Mouse (Mus musculus) retina, postnatal 1 day (tissue): ENCODE results near the gene St6galnac5.

Experiments used
- DNase-seq: peaks from one replicate; pipeline ENCODE4 v3.0.0-alpha.2; 2012

Gene St6galnac5

DNA sequence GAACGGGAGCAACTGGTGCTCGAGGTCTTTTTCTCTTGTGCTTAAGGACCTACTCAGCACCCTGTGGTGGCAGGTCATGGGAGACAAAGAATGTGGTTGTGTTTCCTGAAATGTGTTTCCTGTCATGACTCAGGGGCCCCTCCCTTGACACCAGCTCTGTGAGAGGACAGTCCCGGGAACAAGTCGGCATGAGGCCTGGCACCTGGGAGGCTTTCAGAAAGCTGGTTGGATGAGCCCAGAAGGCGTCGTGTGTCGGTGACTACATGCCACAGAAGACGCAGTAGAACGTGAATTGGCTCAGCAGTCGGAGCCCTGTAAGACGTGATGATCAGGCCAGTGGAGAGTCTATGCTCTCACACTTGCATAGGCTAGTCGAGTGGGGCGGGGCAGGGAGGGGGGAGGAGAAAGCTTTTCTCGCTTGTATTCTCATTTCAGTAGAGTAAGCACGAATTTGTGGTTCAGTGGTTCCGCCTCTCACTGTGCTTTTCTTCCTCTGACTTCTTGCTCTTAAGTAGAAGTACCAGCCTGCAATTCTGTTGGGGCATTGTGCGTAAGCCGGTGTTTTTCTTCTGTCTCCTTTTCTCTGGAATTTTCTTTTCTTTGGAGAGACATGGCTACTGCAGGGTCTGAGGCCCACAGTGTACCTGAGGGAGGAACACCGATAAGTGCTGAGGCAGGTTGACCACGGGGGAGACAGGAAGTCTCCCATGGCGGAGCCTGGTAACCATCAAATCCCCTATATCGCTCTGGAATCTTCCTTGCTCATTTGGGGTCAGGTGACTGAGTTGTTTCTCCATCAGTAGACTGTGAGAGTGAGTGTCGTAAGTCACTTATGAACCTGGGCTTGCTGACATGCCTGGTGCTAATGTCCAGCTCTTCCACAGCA, 69.6 kb downstream of the St6galnac5 start:
- DNase-seq: no peak

DNA sequence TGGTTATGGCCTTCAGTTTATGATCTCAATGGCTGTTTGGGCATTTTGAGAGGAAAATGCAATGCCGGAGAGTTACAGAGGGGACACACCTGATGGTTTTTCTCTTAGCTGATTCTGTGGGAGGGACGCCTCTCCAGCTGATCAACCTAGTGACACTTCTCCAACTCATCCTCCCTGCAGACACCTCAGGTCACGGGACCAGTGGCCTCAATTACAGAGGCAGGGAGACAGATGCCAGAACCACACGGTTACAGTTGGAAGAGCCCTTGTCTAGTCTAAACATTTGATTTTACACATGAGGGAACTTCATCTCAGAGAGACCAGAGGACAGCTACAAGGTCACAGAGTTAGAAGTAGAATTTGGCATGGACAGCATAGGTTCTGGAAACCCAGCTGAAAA, 70.5 kb downstream of the St6galnac5 start:
- DNase-seq: no peak

DNA sequence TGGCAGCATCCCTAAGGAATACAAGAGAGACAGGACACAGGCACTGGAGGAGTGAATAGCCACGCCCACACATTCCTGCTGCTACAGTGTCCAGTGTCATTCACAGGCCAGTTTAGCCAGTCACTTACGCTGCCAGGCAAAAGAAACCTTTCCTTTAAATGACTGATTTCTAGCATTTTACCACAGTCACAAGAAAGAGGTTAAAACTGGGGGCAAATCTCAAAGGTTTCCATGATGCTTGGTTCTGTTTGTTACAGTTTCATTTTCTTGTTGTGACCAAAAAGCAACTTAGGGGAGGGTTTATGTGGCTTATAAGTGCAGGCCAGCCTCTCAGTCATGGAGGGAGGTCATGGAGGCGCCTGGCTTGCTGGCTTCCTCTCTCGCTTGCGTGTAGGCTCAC, 74.4 kb downstream of the St6galnac5 start:
- DNase-seq: no peak

DNA sequence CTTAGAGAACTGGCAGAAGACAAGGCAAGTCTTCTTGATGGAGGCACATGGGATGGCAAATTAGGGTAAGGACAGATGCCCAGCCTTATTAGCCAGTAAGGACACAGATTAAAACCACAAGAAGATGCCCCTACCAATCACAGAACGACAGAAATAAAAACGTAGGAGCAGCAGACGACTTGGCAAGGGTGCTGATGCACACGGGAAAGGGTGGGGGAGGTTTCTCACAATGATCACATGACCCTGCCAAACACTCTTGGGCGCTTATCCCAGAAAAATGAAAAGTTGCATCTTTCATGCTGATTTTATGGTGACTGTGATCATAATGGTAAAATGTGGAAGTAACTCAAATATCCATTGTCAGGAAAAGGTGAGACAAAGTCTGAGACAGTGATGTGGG, 75.0 kb downstream of the St6galnac5 start:
- DNase-seq: no peak

DNA sequence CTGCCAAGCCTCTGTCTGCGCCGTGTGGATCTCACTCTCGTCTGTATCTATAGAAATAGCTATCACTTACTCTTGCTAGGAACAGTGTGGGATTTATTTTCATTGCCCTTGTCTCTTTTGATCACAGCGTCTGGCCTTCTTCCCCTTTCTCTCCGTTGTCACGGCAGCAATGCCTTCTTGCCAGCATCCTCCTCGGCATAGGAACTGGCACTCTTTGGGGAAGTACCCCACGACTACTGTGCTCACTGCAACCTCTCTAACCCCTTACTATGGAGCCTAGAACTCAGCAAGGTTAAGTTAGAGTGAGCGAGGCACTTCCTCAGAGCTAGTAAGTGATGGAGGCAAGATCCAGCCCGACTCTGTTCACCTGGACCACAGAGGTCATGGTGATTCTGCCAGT, 76.2 kb downstream of the St6galnac5 start:
- no peak for DNase-seq

DNA sequence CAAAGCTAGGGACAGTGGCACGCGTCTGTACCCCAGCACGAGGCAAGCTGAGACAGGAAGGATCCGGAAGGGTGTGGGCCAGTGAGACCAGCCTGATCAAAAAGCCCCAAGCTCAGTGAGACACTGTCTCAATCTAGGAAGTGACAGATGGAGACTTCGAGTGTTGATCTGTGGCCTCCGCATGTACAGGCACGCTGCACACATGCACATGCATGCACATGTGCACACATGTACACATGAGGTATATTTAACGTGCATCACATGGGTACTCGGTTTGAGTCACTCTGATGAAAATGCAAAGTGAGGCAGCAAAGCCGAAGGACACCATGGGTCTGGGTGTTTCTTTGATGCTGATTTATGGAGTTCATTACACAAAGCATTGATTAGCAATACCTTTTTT, 77.0 kb downstream of the St6galnac5 start:
- DNase-seq: no peak

DNA sequence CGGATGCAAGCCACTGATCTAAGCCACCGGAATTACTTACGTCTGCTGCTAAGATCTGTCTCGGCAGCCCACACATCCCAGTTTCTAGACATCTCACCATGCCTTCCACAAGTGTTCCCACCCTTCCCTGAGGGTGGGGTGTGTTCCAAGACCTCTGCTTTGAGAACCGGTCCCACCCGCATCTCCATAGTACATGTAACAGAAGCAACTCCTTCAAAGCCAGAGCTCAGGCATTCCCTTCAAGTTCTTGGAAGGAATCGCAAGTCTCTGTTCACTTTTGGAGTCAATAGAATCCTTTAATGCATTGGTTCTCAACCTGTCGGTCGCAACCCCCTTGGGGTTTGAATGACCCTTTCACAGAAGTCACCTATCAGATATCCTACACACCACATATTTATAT, 83.1 kb downstream of the St6galnac5 start:
- DNase-seq: no peak

DNA sequence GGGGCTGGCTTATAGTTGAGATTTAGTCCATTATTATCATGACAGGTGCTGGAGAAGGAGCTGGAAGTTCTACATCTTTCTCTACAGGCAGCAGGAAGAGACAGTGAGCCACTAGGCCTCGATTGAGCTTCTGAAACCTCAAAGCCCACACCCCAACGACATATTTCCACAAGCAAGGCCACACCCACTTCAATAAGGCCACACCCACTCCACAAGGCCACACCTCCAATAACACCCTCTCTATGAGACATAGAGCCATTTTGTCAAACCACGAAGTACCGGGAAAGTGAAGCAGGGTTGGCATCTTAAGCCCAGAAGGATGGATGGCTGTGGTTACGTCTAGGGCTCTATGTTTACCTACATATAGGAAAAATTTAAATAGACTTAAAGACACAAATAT, 84.8 kb downstream of the St6galnac5 start:
- DNase-seq: no peak

DNA sequence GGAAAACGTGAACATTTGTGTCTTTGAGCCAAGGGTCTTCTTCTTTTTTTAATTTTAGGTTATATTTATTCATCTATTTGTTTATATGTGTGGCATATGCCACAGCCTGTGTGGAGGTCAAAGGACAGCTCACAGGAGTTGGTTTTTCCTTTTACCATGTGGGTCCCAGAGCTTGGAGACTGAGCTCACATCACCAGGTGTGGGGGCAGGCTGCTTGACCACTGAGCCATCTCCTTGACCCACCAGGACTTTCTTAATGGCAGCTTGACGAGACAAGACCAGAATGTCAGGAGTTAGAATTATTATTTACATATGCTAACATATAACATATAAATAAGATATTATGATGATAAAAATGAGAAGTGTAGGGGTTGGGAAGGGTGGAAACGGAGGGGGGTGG, 85.9 kb downstream of the St6galnac5 start:
- DNase-seq: no peak

DNA sequence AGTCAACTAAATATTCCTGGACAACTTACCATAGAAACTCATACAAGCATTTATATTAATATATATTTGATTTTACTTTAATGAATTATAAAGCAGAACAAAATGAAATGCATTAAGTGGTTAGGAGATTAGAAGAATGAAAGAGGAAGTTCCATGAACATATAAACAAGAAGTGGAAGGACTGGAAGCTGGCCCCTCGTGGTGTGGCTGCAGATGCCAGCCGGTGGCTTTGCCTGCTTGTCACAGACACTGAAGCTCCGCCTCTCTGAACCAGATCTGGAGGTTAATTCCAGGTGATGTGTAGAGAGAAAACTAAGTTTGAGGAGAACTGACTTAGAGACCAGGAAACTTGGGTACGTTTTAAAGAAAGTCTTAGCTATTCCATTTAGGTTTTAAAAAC, 87.1 kb downstream of the St6galnac5 start:
- no peak for DNase-seq

DNA sequence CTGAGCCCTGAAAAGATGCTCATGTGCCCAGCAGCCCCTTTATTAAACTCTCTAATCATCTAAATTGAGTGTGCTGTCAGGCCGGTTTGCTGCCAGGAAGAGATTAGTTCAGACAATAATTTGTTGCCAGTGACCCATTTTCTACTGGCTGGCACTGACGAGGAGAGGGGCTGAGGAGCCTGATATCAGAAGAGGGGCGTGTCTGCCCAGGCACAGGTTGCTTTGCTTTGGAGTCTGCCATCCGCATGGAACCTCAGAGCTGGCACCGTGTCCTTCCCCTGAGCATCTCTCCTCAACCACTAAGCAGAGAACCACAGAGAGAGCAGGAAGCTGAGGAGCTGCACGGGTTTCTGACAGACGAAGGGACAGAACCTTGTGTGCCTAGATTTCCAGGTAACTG, 93.9 kb downstream of the St6galnac5 start:
- peak; percentile 68 for DNase-seq

DNA sequence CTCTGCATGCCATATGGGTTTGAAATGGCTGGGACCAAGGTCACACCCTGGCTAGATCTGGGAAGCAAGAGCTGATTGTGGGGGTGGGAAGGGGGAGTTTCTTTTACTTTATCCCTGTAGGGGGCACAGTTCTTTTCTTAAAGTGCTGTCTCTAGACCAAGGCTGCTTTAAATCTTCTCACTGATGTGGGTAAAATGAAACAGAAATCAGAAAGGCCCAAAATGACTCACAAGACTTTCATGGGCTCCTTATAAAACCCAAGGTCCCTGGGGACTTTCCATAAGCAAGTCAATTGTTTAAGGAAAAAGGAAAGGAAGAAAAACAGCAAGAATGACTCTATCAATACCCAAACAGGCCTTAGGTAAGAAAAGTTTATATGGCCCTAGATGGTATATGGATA, 95.3 kb downstream of the St6galnac5 start:
- no peak for DNase-seq

DNA sequence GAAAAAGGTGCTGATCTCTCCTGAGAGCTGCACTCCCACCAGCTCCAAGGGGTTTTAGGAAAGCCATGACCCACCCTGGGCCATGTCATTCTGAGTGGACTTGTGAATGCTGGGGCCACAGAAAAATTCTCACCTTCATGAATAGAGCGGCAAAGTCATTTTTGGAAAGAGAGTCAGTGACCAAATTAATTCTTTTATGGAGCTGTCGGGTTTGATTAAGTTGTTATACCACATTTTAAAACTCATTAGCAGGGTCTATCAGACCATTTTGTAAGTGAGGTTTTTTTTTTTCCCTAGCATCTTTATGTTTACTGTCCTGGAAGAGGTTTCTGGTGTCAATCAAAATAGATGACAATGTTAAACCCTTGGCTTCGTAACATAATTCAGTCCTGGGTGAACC, 98.5 kb downstream of the St6galnac5 start:
- peak; percentile 56 for DNase-seq

DNA sequence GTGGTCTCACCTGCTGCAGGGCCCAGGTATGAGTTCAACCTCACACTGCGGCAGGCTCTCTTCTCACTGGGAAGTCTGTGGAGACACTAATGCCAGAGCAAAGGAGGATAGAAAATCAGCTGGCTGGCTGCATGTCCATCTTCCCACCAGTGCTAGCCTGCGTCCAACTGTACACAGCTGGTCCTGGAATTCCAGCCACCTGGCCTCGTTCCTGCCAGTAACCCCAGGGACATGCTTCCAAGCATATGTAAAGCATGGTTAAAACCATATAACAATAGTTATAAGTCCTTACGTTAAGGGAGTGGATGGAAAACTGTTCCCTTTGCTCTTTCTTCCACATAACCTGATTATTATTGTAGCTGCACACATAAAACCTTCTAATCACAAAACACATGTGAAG, 100.3 kb downstream of the St6galnac5 start:
- DNase-seq: no peak

DNA sequence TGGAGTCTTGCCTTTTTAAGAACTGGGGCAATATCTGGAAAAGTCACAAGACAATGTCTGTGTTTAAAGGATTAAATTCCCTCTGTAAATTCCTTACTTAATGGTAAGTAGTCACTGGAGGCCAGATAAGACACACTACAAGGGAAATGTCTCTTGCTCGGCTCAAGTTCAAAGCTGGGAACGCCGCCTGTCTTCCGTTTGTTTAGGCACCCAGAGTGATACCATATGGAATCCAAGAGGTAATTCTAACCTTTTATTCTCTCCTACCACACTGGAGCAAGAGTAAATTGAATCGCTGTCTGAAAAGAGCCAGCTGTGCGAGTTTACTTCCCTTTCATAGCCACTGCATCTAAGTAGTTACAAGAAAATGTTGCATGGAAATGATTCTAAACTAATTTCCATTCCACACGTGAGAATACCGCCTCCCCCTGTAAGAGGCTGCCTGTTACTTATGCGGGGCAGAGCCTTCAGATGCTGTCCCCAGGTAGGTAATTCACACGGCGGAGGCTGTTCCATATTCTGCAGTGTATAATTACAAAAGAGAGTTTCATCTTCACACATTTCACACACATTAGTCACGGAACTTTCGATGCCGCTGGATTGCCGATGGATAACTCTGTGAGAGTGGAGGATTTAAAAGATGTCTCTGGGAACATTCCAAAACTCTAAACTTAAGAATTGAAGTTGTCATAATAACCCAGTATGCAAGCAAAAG, 101.8 kb downstream of the St6galnac5 start:
- no peak for DNase-seq

DNA sequence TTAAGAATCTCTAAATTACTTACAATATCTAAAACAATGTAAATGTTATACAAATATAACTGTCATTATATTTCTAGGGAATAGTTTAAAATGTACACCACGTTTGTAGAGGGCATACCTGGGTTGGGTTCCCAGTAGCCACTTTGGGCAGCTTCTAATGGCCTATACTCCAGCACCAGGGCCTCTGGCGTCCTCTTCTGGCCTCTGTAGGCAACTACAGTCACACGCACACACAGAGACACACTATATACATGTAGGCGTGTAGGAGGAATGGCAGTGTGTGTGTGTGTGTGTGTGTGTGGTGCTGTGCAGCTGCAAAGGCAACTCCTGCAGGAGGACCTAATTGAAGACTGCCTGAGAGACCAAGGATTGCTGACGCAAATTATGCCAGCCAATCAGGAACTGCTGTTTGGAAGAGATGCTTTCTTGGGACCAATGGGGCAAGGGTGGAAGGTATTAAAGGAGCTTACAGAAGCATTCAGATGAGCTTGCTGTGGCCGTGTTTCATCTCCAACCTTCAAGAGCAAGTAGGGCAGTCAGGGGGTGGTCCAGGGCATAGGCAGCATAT, 106.2 kb downstream of the St6galnac5 start:
- no peak for DNase-seq

DNA sequence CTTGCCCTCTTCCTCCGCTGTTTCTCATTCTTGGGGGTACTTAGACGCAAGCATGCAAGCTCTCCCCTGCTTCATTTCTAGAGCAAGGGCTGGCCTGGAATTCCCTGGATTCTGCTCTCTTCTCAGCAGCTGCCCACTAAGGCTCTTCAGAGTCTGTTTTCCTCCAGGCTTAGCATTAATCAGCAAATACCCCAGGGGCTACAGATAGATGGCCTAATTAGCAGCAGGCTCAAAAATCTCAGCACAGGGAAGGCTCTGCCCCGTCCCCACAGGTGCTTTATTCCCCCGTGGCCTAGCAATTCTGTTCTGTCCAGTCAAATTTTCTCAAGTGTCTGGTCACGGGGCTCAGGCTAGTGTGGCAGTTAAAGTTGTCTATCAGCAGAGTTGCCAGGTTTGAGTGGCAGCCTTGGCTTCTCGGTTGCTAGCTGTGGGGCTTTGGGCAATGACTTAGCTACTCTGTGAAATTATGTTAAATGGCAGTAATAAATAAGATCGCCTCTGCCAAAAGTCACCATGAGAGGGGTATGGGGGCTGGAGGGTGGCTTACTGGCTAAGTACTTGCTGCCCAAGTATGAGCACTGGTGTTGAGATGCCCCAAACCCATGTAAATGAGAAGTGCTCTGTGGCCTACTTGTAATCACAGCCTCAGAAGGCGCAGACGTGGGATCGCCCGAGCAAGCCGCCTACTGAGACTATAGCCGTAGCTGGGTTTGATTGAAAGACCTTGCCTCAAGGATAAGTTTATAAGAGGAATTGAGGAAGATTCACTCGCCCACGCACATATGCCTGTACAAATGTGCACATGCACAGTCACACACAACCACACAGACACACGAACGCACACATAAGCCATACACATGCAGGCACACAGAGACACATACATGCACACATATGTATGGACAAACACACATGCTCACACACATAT, 107.4 kb downstream of the St6galnac5 start:
- DNase-seq: peak; percentile 67

DNA sequence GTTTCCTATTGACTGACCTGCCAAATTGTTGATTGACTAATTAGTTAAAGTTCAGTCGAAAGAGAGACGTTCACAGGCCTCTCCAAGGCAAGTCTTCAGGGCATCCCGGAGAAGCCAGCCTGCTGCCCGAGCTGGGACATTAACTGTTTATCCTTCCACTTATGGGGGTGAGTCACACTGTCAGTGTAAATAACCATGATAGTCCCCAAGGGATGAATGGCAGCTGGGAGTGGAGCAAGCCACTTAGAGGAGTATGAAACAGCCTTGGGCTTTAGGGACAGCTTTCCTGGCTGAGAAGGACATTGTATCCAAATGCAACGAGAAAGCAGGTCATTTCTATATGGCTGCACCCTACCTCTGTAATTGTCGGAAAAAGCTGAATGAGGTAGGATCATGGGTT, 109.5 kb downstream of the St6galnac5 start:
- peak; percentile 68 for DNase-seq

DNA sequence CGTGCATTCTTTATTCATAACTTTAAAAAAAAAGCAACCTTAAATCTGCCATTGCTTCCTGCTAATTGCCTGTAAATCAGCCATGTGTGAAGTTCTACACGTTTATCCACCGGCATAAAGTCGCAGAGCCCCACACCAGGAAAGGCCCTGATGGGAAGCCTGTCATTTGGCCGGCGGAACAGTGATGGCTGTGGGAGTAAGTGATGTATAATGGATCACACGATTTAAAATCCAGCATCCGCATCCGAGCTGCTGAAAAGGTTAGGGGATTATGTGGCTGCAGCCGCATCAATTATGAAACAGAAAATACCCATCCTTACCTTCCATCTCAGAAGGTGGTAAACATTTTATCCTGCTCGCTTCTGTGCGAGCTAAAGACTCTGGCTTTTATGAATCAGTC, 110.0 kb downstream of the St6galnac5 start:
- DNase-seq: peak; percentile 38

DNA sequence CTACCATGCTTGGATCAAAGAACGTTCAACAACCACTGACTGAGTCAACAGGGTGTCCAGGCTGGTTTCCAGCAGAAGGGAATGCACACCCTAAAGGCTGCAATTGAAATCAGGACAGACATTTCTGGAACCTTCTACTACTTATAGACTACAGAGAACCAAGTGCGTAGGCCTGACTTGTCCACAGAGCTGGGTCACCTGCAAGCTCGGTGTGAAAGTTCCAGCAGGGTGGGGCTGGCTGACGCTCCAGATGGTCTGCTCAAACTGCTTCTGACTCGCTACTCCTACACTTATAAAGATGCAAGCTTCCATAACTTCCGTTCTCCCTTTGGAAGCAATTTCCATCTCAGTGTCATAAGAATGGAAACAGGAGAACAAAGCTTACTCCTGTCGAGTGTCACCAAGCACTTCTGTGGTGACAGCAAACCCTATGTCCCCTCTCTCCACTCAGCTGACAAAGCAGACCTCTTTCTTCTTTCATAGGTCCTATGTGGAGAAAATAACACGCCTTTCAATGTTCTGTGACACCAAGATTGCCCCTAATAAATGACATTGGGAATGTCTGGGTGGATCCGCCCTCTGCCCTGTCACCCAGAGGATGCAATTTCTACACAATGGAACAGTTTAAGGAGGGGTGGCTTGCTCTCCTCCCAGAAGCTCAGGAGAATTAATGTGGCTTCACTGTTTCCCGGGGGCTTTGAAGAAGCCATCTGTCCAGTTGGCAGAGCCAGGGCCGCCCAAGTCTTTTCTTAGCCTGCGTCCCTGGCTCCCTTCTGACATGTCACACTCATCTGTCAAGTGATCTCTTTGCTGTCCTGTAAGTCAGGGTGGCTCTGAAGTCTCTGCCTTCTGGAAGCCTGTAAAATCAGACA, 114.2 kb downstream of the St6galnac5 start:
- peak; percentile 55 for DNase-seq

DNA sequence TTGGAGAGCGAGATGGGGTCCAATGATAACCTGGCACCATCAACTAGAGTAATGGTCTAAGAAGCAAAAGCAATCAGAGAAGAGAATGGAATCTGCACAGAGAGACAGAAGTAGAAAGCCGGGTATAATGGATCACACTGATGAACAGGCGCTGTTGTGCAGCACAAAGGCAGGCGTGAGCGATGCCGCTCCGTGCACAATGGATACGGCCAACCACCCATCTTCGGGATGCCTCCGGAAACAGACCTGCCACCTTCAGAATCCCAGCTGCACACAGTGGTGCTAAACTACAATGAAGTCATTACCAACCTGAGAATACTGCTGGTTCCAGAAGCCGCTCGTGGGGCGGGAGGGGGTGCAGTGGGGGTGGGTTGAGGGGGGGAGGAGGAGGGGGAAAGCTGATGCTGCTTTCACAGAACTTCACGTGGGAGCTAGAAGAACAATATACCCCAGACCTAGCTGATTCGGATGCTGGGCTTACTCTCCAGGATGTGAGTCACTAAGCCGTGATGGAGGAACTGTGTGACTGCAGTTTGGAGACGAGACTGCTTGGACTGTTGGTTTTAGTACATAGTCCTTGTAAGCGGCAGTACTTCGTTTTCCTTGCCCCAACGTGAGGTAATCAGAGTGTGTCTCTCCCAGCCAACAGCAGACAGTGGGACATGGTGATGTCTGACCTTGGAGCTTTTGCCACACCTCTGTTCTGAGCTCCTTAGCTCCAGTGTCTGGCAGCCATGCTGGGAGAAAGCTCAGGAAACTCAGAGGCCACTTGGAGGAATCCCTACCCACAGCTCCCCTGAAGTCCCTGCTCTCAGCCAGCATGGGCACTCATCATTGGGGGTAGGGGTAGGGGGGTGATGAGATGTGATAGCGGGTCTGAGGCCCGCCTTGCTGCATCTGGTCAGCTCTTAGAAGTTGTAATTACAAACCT, 115.7 kb downstream of the St6galnac5 start:
- DNase-seq: no peak
